Mouse (Mus musculus): ENCODE data around the gene Prkn.

Gene Prkn

DNA sequence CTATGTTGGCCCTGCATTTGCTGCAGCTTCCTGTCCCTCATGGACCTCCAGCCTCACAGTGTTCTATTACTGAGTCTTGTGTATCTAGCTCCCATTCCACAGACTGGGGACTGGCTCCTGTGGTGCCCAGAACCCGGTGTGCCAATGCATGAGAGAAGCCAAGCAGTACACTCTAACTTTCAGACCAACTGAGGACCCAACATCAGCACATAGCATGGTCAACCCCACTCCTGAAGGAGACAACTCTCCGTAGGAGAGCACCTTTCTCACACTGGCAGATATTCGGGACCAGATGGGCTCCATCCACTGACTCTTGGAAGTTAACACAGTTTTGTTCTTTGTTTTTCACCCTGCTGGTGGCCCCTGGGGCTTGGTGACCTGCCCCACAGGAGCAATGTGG is 1026.0 kb downstream of the Prkn start:
- DNase-seq = no peak

- no peak for DNase-seq
Measured at GRCm38 (mm10) chr17:11867334-11868095, 1027.3 kb downstream of the Prkn start.

GRCm38 (mm10) chr17:11870546-11870945 is 1030.4 kb downstream of the Prkn start:
- no peak for DNase-seq

DNA sequence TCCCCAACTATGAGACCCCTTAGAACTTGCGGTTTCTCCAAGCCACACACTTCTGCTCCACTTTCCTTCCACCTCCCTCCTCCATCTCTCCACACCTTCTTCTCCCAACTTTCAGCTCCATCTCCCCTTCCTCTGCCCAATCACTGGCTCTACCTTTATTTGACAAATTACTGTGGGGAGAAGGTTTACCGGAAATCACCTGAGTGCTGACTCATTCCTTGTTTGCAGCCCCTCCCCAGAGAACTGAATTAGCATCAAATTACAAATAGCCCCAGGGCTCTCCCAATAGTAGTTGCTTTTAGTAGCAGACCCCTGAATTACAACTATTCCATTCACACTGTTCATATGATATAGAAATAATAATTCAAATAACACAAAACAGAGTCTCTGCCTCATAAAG is 1036.1 kb downstream of the Prkn start:
- no peak for DNase-seq

GRCm38 (mm10) chr17:11881110-11881820 is 1041.1 kb downstream of the Prkn start:
- DNase-seq = no peak

GRCm38 (mm10) chr17:11885601-11886000 is 1045.4 kb downstream of the Prkn start:
- no peak for DNase-seq

DNA sequence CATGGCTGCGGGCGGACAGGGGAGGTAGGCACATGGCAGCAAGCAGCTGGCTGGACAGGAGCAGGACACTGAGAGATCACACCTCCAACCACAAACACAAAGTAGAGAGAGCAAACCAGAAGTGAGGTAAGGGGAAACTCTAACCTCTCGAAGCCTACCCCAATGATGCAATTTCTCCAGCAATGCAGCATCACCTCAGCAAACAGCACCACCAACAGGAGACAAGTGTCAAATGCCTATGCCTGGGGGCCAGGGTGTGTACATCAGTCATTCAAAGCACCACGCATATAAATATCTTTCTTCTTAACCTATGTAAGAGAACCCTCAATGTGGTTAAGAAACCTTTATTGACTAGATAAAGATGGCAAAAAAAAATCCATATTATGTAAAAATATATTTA is 1046.8 kb downstream of the Prkn start:
- no peak for DNase-seq

- DNase-seq = no peak
Measured at GRCm38 (mm10) chr17:11887591-11888205, 1047.5 kb downstream of the Prkn start.

GRCm38 (mm10) chr17:11888806-11889205 is 1048.6 kb downstream of the Prkn start:
- DNase-seq = no peak

GRCm38 (mm10) chr17:11900300-11900699 is 1060.1 kb downstream of the Prkn start:
- DNase-seq = no peak

DNA sequence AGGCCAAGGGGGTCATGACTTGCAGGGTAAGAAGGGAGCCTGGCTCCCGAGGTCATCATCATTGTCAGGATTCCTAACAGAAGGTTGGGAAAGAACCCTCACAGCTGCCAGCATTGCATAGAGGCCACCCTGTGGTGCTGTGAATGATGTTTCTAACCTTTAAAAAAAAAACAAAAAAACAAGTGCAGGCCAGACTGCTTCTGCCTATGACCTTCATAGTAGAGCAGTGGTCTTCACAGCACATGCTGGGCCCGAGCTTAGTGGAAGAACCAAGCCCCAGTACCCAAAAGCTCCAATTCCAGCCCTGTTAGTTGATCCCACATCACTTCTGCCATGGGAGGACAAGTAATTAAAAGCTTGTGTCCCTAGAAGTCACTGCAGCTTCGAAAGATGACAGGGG is 1061.5 kb downstream of the Prkn start:
- no peak for DNase-seq

DNA sequence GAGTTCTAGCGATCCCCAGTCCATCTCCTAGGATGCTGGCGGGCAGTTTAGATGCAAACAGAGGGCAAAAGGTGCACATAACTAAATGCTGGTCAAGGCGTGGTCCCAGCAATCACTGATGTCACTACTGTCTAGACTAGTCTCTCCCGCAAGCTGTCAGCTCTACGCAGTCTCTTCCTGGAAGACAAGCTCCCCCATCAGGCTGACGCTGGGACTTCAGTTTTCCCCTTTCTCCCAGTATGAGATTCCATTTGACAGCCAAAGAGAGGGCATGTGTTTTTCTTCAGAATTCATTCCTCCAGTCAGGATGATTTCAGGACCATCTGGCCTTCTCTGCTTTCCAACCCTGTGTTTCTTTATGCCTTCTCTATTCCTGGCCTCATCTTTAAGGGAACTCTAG is 1062.8 kb downstream of the Prkn start:
- DNase-seq = peak; percentile 64

GRCm38 (mm10) chr17:11910668-11911398 is 1070.6 kb downstream of the Prkn start:
- no peak for DNase-seq

DNA sequence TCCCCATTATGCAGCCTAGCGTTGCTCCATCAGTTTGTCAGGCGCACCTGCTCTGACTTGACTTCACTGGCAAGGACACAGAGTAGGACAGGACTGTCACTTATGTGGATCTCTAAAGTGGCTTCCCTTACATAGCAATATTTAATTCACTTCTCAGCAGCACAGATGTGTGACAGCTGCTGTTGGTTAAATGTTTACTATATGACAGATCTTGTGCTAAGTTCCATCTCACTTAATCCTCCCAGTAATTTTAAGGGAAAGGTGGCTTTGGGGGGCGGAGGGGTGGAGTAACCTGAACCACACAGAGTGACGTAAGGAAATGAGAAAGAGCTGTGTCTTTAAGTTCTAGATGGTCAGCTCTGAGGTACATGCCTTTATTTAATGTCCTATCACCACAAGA is 1072.0 kb downstream of the Prkn start:
- DNase-seq = no peak

DNA sequence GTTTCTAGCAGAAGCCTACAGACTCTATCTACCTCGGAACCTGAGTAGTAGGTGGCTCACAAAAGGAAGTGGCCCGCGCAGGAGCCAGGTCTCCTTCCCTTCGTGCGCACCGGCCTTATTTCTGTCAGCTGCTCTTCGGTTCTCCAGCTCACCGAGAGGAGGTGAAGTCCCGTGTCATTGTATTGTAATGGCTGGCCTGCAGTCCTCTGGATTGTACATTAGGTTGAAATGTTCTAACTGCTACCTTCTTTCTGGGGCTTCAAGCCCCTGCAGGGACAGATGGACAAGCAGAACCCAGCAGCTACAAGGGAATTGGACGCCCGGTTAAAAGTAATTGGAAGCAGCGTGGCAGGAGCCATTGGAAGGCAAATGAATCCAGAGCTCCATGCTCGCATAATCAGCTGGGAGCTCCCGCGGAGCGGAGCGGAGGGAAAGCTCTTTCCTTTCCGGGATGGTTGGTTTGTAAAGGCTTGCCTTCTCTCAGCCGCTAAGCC is 1072.7 kb downstream of the Prkn start:
- DNase-seq = peak; percentile 32

DNA sequence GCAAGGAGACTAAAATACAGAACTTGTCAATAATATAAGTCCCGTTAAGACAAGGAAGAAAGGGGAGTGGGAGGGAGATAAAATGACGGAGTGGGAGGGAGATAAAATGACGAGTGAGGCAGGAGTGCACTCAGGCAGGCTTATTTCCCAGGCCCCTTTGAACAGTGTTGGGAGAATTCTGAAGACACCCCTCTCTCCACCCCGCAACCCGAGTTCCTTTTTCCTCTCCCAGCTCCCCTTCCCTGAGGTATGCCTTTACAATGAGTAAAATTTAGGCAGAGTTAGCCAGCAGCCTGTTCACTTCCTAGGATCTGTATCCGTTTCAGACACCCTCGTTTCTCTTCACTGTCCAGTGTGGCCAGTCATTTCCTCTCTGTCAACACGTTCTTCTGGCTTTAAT is 1073.4 kb downstream of the Prkn start:
- DNase-seq = no peak

DNA sequence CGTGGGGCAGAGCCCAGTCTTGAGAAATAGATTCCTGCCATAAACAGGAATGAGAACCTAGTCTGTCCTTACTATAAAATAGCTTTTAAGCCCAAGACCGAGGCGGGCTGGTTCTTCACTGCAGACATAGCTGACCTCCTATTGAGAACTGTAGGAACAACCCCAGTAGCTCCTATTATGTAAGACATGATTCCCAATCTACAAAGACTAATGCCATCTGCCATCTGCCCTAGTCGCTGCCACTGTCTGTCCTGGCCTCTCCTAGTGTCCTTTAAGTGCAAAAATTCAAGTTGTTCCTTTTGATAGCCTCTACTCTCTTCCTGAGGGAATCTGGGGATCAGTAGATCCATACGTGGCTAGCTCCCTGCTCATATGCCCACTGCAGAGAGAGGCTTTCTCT is 1074.3 kb downstream of the Prkn start:
- no peak for DNase-seq

- peak; percentile 57 for DNase-seq
Measured at GRCm38 (mm10) chr17:11918123-11918801, 1078.1 kb downstream of the Prkn start.

- no peak for DNase-seq
Measured at GRCm38 (mm10) chr17:11919581-11919980, 1079.4 kb downstream of the Prkn start.

GRCm38 (mm10) chr17:11921026-11921425 is 1080.8 kb downstream of the Prkn start:
- peak; percentile 18 for DNase-seq

GRCm38 (mm10) chr17:11923989-11924388 is 1083.8 kb downstream of the Prkn start:
- DNase-seq = no peak

DNA sequence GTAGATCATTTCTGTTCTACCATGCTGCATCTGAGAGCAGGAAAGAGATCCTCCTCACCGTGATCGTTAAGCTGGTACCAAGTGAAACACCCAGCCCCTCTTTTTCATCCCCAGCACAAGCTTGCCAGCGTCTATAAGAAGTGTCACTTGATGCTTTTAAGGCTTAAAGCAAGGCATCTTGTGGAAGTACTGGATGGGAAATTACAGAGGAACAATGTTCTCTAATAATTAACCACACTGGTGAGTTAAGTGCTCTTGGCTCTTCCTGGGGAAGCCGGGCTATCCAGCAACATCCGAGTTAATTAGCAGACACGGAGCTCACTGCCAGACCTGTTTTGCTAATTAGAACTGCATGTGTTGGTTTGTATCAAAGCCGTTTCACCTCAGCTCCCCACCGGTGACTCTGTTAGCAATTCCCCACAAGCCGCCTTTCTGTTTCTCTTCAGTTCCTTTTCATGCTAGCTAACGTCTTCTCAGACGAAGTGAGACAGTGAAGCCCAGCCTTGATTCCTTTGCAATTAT is 1086.7 kb downstream of the Prkn start:
- DNase-seq = no peak

Data from right cerebral cortex, postnatal 4 days (tissue).